Mouse (Mus musculus) C2C12 (cell line): ENCODE results near the gene Pprc1. TPM values are rescaled to one million over a fixed set of nuclear protein-coding genes. Genes with fewer than 3 reads are reported as not detected.

Source experiments
- H3K27me3 ChIP-seq: one replicate; pipeline ENCODE4 v1.6.1; 2011; ENCODE audit not compliant: control insufficient read depth, insufficient read depth, insufficient read length
- H3K36me3 ChIP-seq: one replicate; pipeline ENCODE4 v1.6.1; 2011; ENCODE audit not compliant: control insufficient read depth, insufficient read depth
- H3K4me3 ChIP-seq: one replicate; pipeline ENCODE4 v1.5.1; 2011; ENCODE audit warnings: mild to moderate bottlenecking, control low read depth; ENCODE audit not compliant: poor library complexity, insufficient read depth, severe bottlenecking
- H3K79me2 ChIP-seq: one replicate; pipeline ENCODE4 v1.6.1; 2011; ENCODE audit not compliant: control insufficient read depth, insufficient read depth
- H3K79me3 ChIP-seq: one replicate; pipeline ENCODE4 v1.6.1; 2011; ENCODE audit warnings: low read depth, control low read depth
- H3ac ChIP-seq: one replicate; pipeline ENCODE3; 2011; ENCODE audit warnings: low read depth; ENCODE audit not compliant: control insufficient read depth, insufficient read length
- CEBPB ChIP-seq: IDR thresholded peaks from one replicate; pipeline ENCODE4 v1.6.1; 2011; ENCODE audit warnings: low read depth, mild to moderate bottlenecking, control low read depth, moderate library complexity
- CTCF ChIP-seq: IDR thresholded peaks from one replicate; pipeline ENCODE4 v1.5.1; 2011; ENCODE audit not compliant: control insufficient read depth, insufficient read depth, insufficient read length
- FOSL1 ChIP-seq: IDR thresholded peaks from one replicate; pipeline ENCODE4 v1.8.0; 2011; ENCODE audit warnings: mild to moderate bottlenecking, low read length; ENCODE audit not compliant: poor library complexity, insufficient read depth, severe bottlenecking
- MAX ChIP-seq: IDR thresholded peaks from one replicate; pipeline ENCODE4 v1.6.1; 2011; ENCODE audit warnings: mild to moderate bottlenecking, control low read depth
- MYOD1 ChIP-seq: IDR thresholded peaks from one replicate; pipeline ENCODE4 v1.6.1; 2011; ENCODE audit warnings: low read depth; ENCODE audit not compliant: control insufficient read depth, insufficient read length
- MYOG ChIP-seq: IDR thresholded peaks from one replicate; pipeline ENCODE4 v1.6.1; 2011; ENCODE audit not compliant: control insufficient read depth, insufficient read length; ENCODE audit errors: extremely low read depth
- USF1 ChIP-seq: IDR thresholded peaks from one replicate; pipeline ENCODE4 v1.6.1; 2011; ENCODE audit warnings: low read depth, mild to moderate bottlenecking, control low read depth, moderate library complexity
- polyA plus RNA-seq: library from polyadenylated mRNA; unstranded; fragments of >200 nt; fragmentation: generic; extraction: Trizol; gene quantifications from one replicate; pipeline ENCODE4 v1.2.1, GENCODE M21; 2012; ENCODE audit warnings: missing spikeins

The Pprc1 gene
- polyA plus RNA-seq, 1 experiment = 30.6 TPM

- H3K4me3 ChIP-seq = peak overlapping the region; percentile 76
- H3K36me3 ChIP-seq = no peaks in the 10 kb centered on the region
- H3ac ChIP-seq = peak overlapping the region; percentile 76
- H3K27me3 ChIP-seq = no peaks in the 10 kb centered on the region
- H3K79me3 ChIP-seq = peaks cover 32% of the 10 kb centered on the region
- H3K79me2 ChIP-seq = peaks cover 41% of the 10 kb centered on the region
- TF ChIP-seq MYOD1 = no peak
- TF ChIP-seq MYOG = no peak
- no peak for TF ChIP-seq USF1
- TF ChIP-seq CTCF = no peak
- TF ChIP-seq FOSL1 = no peak
- no peak for TF ChIP-seq CEBPB
- no peak for TF ChIP-seq MAX
Measured at GRCm38 (mm10) chr19:46045696-46046311, 1.1 kb downstream of the Pprc1 start.

- Histone ChIP-seq H3K4me3 (no peak overlapping the region), H3ac (no peak overlapping the region), H3K79me2 (peaks cover 33% of the 10 kb centered on the region), H3K36me3 (no peaks in the 10 kb centered on the region), H3K27me3 (no peaks in the 10 kb centered on the region), H3K79me3 (peaks cover 25% of the 10 kb centered on the region)
- TF ChIP-seq CTCF (no peak), MAX (no peak), CEBPB (no peak), MYOG (no peak), USF1 (no peak), FOSL1 (no peak), MYOD1 (no peak)
Measured at GRCm38 (mm10) chr19:46046621-46047025, 1.9 kb downstream of the Pprc1 start.

- H3K79me3 ChIP-seq = peaks cover 20% of the 10 kb centered on the region
- no peaks in the 10 kb centered on the region for H3K27me3 ChIP-seq
- TF ChIP-seq CEBPB (no peak), MAX (no peak), MYOD1 (no peak), MYOG (no peak), USF1 (no peak), CTCF (no peak), FOSL1 (no peak)
Measured at GRCm38 (mm10) chr19:46047426-46047825, 2.7 kb downstream of the Pprc1 start.

GRCm38 (mm10) chr19:46049129-46049528 is 4.4 kb downstream of the Pprc1 start:
- no peak overlapping the region for H3ac ChIP-seq
- no peaks in the 10 kb centered on the region for H3K27me3 ChIP-seq
- peaks cover 4% of the 10 kb centered on the region for H3K79me3 ChIP-seq
- H3K36me3 ChIP-seq = no peaks in the 10 kb centered on the region
- TF ChIP-seq FOSL1 = no peak
- no peak for TF ChIP-seq USF1
- TF ChIP-seq CEBPB = no peak
- no peak for TF ChIP-seq MYOG
- TF ChIP-seq CTCF = no peak
- no peak for TF ChIP-seq MYOD1
- no peak for TF ChIP-seq MAX
- peaks cover 7% of the 10 kb centered on the region for H3K79me2 ChIP-seq
- no peak overlapping the region for H3K4me3 ChIP-seq

More at GRCm38 (mm10) chr19:46047426-46047825, 2.7 kb downstream of the Pprc1 start:
- no peak overlapping the region for H3K4me3 ChIP-seq
- H3K36me3 ChIP-seq = no peaks in the 10 kb centered on the region
- H3ac ChIP-seq = no peak overlapping the region
- H3K79me2 ChIP-seq = peaks cover 25% of the 10 kb centered on the region

GRCm38 (mm10) chr19:46050462-46050861 is 5.8 kb downstream of the Pprc1 start:
- H3K79me2 ChIP-seq = no peaks in the 10 kb centered on the region
- no peaks in the 10 kb centered on the region for H3K79me3 ChIP-seq
- no peak for TF ChIP-seq USF1
- TF ChIP-seq FOSL1 = no peak
- TF ChIP-seq MYOD1 = no peak
- no peak for TF ChIP-seq MAX
- no peak for TF ChIP-seq MYOG
- TF ChIP-seq CEBPB = no peak
- no peak for TF ChIP-seq CTCF
- H3K4me3 ChIP-seq = no peak overlapping the region
- H3K36me3 ChIP-seq = no peaks in the 10 kb centered on the region
- H3ac ChIP-seq = no peak overlapping the region
- H3K27me3 ChIP-seq = no peaks in the 10 kb centered on the region

GRCm38 (mm10) chr19:46055752-46056387 is 11.2 kb downstream of the Pprc1 start:
- H3K4me3 ChIP-seq = no peak overlapping the region
- no peak for TF ChIP-seq MYOG
- no peak for TF ChIP-seq USF1
- no peak for TF ChIP-seq MAX
- TF ChIP-seq FOSL1 = no peak
- no peak for TF ChIP-seq MYOD1
- no peak for TF ChIP-seq CTCF
- no peak for TF ChIP-seq CEBPB
- peaks cover 13% of the 10 kb centered on the region for H3K36me3 ChIP-seq
- peaks cover 47% of the 10 kb centered on the region for H3K79me2 ChIP-seq
- H3K79me3 ChIP-seq = peaks cover 42% of the 10 kb centered on the region
- no peak overlapping the region for H3ac ChIP-seq
- no peaks in the 10 kb centered on the region for H3K27me3 ChIP-seq
